Mouse (Mus musculus): ENCODE data around the gene Tmed2. TPM values are rescaled to one million over a fixed set of nuclear protein-coding genes. Genes with fewer than 3 reads are reported as not detected.
"Not testable (repeated sequence)": the region's sequence is repeated elsewhere in the genome, so short reads cannot be mapped to it uniquely, and the experiment has no call there.

The Tmed2 gene
- polyA plus RNA-seq, 1 experiment = 131 TPM

- H3K4me3 ChIP-seq = no peak overlapping the region
- TF ChIP-seq MYOD1 (IDR thresholded peaks at IDR 0.05; ENCODE audit: control insufficient read depth in 1 of 3, insufficient read length in 2 of 3, low read depth in 2 of 3) (no peak), TCF12 (IDR thresholded peaks at IDR 0.05; ENCODE audit: insufficient read depth, poor library complexity, severe bottlenecking) (no peak), E2F4 (IDR thresholded peaks at IDR 0.05; ENCODE audit: insufficient read depth) (no peak), POLR2A (IDR thresholded peaks at IDR 0.05; ENCODE audit: insufficient read length, low read depth) (no peak), SRF (IDR thresholded peaks at IDR 0.05; ENCODE audit: control insufficient read depth, insufficient read length, low read depth) (no peak), CEBPB (IDR thresholded peaks at IDR 0.05; ENCODE audit: insufficient read depth, poor library complexity, severe bottlenecking) (no peak), MYOG (IDR thresholded peaks at IDR 0.05; ENCODE audit: control insufficient read depth in 1 of 3, insufficient read depth in 1 of 3, insufficient read length in 2 of 3, low read depth in 2 of 3) (no peak), MAX (IDR thresholded peaks at IDR 0.05; ENCODE audit: low read depth) (no peak), USF1 (IDR thresholded peaks at IDR 0.05; ENCODE audit: low read depth) (no peak), REST (IDR thresholded peaks at IDR 0.05; ENCODE audit: insufficient read depth, insufficient read length) (no peak), TCF3 (IDR thresholded peaks at IDR 0.05; ENCODE audit: insufficient read length, low read depth) (no peak), POLR2AphosphoS2 (IDR thresholded peaks at IDR 0.05; ENCODE audit: insufficient read length, low read depth) (no peak)
Observed at GRCm38 (mm10) chr5:124496614-124497514, 43.6 kb upstream of the Tmed2 start.

DNA sequence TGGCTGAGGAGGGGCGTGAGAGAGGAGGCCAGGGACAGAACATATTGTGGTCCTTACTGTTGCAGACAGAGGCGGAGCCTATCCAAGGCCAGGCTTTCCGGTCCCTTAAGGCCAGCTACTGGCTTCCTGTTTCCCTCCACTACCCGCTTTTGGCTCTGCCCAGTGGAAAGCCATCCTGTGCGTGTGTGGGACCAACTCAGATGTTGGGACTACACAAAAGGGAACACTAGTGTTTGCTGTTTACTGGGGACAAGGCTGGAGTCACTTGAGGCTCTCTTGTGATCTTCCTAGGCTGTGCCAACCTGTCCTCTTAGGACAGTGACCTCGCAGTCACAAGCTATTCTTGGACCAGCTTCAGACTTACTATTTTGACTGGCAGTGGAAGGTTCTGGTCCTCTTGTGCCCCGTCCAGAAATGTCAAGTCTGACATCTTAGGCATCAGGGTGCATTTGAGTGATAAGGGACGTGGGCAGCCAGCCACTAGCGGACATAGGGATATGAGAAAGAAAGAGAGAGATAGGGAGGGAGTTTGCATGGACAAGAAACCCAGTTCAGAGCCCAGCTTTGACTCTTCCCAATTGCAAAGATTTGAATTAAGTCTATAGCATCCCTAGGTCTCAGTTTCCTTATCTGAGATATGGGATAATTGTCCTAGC is 42.1 kb upstream of the Tmed2 start:
- H3K4me2 ChIP-seq (ENCODE audit: low read depth) = no peak overlapping the region
- TF ChIP-seq SRF (IDR thresholded peaks at IDR 0.05; ENCODE audit: control insufficient read depth, insufficient read length, low read depth) (no peak), E2F4 (IDR thresholded peaks at IDR 0.05; ENCODE audit: insufficient read depth) (no peak), TCF12 (IDR thresholded peaks at IDR 0.05; ENCODE audit: insufficient read depth, poor library complexity, severe bottlenecking) (no peak), TCF3 (IDR thresholded peaks at IDR 0.05; ENCODE audit: insufficient read length, low read depth) (no peak), POLR2AphosphoS2 (IDR thresholded peaks at IDR 0.05; ENCODE audit: insufficient read length, low read depth) (no peak), REST (IDR thresholded peaks at IDR 0.05; ENCODE audit: insufficient read depth, insufficient read length) (no peak), CEBPB (IDR thresholded peaks at IDR 0.05; ENCODE audit: insufficient read depth, poor library complexity, severe bottlenecking) (no peak), MYOD1 (IDR thresholded peaks at IDR 0.05; ENCODE audit: control insufficient read depth in 1 of 3, insufficient read length in 2 of 3, low read depth in 2 of 3) (no peak), USF1 (IDR thresholded peaks at IDR 0.05; ENCODE audit: low read depth) (no peak), MYOG (IDR thresholded peaks at IDR 0.05; ENCODE audit: control insufficient read depth in 1 of 3, insufficient read depth in 1 of 3, insufficient read length in 2 of 3, low read depth in 2 of 3) (no peak), POLR2A (IDR thresholded peaks at IDR 0.05; ENCODE audit: insufficient read length, low read depth) (no peak), MAX (IDR thresholded peaks at IDR 0.05; ENCODE audit: low read depth) (no peak)
- no peak overlapping the region for H3ac ChIP-seq (ENCODE audit: control insufficient read depth, insufficient read length)
- H3K36me3 ChIP-seq (ENCODE audit: control insufficient read depth, insufficient read depth) = no peaks in the 10 kb centered on the region
- no peaks in the 10 kb centered on the region for H3K27me3 ChIP-seq (ENCODE audit: control insufficient read depth, insufficient read depth, insufficient read length)
- no peaks in the 10 kb centered on the region for H3K79me2 ChIP-seq (ENCODE audit: control insufficient read depth, insufficient read depth)
- no peak overlapping the region for H3K4me3 ChIP-seq

More at GRCm38 (mm10) chr5:124496614-124497514, 43.6 kb upstream of the Tmed2 start:
- H3K4me2 ChIP-seq (ENCODE audit: low read depth) = no peak overlapping the region
- H3K27me3 ChIP-seq (ENCODE audit: control insufficient read depth, insufficient read depth, insufficient read length) = no peaks in the 10 kb centered on the region
- no peaks in the 10 kb centered on the region for H3K79me2 ChIP-seq (ENCODE audit: control insufficient read depth, insufficient read depth)
- H3K36me3 ChIP-seq (ENCODE audit: control insufficient read depth, insufficient read depth) = no peaks in the 10 kb centered on the region
- no peak overlapping the region for H3ac ChIP-seq (ENCODE audit: control insufficient read depth, insufficient read length)

GRCm38 (mm10) chr5:124499001-124499400 is 41.5 kb upstream of the Tmed2 start:
- H3K4me3 ChIP-seq = no peak overlapping the region
- H3K36me3 ChIP-seq (ENCODE audit: control insufficient read depth, insufficient read depth) = no peaks in the 10 kb centered on the region
- no peak for TF ChIP-seq POLR2AphosphoS2 (IDR thresholded peaks at IDR 0.05; ENCODE audit: insufficient read length, low read depth)
- TF ChIP-seq POLR2A (IDR thresholded peaks at IDR 0.05; ENCODE audit: insufficient read length, low read depth) = no peak
- no peak for TF ChIP-seq MYOD1 (IDR thresholded peaks at IDR 0.05; ENCODE audit: control insufficient read depth in 1 of 3, insufficient read length in 2 of 3, low read depth in 2 of 3)
- no peak for TF ChIP-seq TCF3 (IDR thresholded peaks at IDR 0.05; ENCODE audit: insufficient read length, low read depth)
- no peak for TF ChIP-seq SRF (IDR thresholded peaks at IDR 0.05; ENCODE audit: control insufficient read depth, insufficient read length, low read depth)
- no peak for TF ChIP-seq MYOG (IDR thresholded peaks at IDR 0.05; ENCODE audit: control insufficient read depth in 1 of 3, insufficient read depth in 1 of 3, insufficient read length in 2 of 3, low read depth in 2 of 3)
- TF ChIP-seq MAX (IDR thresholded peaks at IDR 0.05; ENCODE audit: low read depth) = no peak
- no peak for TF ChIP-seq USF1 (IDR thresholded peaks at IDR 0.05; ENCODE audit: low read depth)
- no peak for TF ChIP-seq E2F4 (IDR thresholded peaks at IDR 0.05; ENCODE audit: insufficient read depth)
- no peak for TF ChIP-seq CEBPB (IDR thresholded peaks at IDR 0.05; ENCODE audit: insufficient read depth, poor library complexity, severe bottlenecking)
- no peak for TF ChIP-seq TCF12 (IDR thresholded peaks at IDR 0.05; ENCODE audit: insufficient read depth, poor library complexity, severe bottlenecking)
- TF ChIP-seq REST (IDR thresholded peaks at IDR 0.05; ENCODE audit: insufficient read depth, insufficient read length) = no peak
- no peaks in the 10 kb centered on the region for H3K79me2 ChIP-seq (ENCODE audit: control insufficient read depth, insufficient read depth)
- no peak overlapping the region for H3ac ChIP-seq (ENCODE audit: control insufficient read depth, insufficient read length)
- H3K27me3 ChIP-seq (ENCODE audit: control insufficient read depth, insufficient read depth, insufficient read length) = no peaks in the 10 kb centered on the region
- no peak overlapping the region for H3K4me2 ChIP-seq (ENCODE audit: low read depth)

- not testable (repeated sequence) for H3K4me3 ChIP-seq; H3K27me3 ChIP-seq (ENCODE audit: control insufficient read depth, insufficient read depth, insufficient read length); H3ac ChIP-seq (ENCODE audit: control insufficient read depth, insufficient read length); H3K36me3 ChIP-seq (ENCODE audit: control insufficient read depth, insufficient read depth); H3K4me2 ChIP-seq (ENCODE audit: low read depth); H3K79me2 ChIP-seq (ENCODE audit: control insufficient read depth, insufficient read depth)
Observed at GRCm38 (mm10) chr5:124500037-124500436, 40.5 kb upstream of the Tmed2 start.

Data from myocyte (in vitro differentiated cells).